Comparison of ENCODE assay signal across 7 mouse cellular contexts in genomic region chr12:74238806-74239205, GRCm38 (mm10).
"Had no signal": no experiment of that assay in that cellular context is flagged by ENCODE, and none has a peak within 500 bp of the region (broad histone marks: within the 10 kb centered on the region; RNA-seq: fewer than 3 reads in every experiment).

No protein-coding gene starts in this region.

- ATAC-seq: midbrain, embryonic 16.5 days had no signal

- DNase-seq: lung, adult 2 months; lung, postnatal 10 days; retina, postnatal 1 day; spleen, adult 18-20 months; thymus, adult 2 months; thymus, postnatal 25 days had no signal
